9 mouse cellular contexts compared by ENCODE assay signal in the genomic region with DNA sequence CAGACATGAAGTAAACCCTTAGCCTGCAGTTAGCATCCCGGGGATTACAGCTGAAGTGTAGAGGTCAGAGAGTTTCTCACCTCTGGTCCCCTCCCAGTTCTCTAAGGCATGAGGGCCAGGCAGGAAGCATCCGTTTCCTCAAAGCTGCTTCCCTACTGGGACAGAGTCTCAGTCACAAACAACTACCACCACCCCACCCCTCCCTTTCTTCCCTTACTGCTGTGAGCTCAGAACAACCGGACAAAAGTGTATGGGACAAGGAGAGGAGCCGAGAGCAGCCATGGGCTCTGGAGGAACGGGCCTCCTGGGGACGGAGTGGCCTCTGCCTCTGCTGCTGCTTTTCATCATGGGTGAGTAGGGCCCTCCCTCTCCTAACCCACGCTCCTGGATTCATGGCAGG. TPM values are rescaled to one million over a fixed set of nuclear protein-coding genes. Genes with fewer than 3 reads are reported as not detected.
DNase-seq lines count a peak whose midpoint lies in the region; ATAC-seq and TF ChIP-seq lines count a peak whose summit lies in the region.
"Had no signal": no experiment of that assay in that cellular context is flagged by ENCODE, and none has a peak within 500 bp of the region (broad histone marks: within the 10 kb centered on the region; RNA-seq: fewer than 3 reads in every experiment).

A gene (plus strand): TSS at position 96 of the 400 bp plus-strand sequence.

- H3K9me3 ChIP-seq in intestine, embryonic 15.5 days, result no peaks in the 10 kb centered on the region
- H3K9me3 ChIP-seq in lung, embryonic 15.5 days, result no peaks in the 10 kb centered on the region
- H3K9me3 ChIP-seq in midbrain, embryonic 16.5 days (replicated peaks; ENCODE audit: control insufficient read depth, low read length, poor library complexity, severe bottlenecking), result no peaks in the 10 kb centered on the region

- no peak for ATAC-seq in intestine, embryonic 15.5 days
- 0 out of 2 replicates have a peak, but pooled peaks have one; percentile 52 for ATAC-seq in lung, embryonic 15.5 days (ENCODE audit: borderline replicate concordance, extremely low read depth, low FRiP score, low TSS enrichment)
- ATAC-seq in midbrain, embryonic 16.5 days, result no peak

- 20% methylated on average over 7 of the region's 7 CpGs for WGBS in intestine, embryonic 15.5 days
- WGBS in lung, embryonic 15.5 days, result 20% methylated on average over 7 of the region's 7 CpGs
- 20% methylated on average over 7 of the region's 7 CpGs for WGBS in midbrain, embryonic 16.5 days

- peak within 1 kb of the TSS; percentile 73 for H3K4me3 ChIP-seq in gastrocnemius, adult 2 months
- H3K4me3 ChIP-seq in intestine, embryonic 15.5 days (replicated peaks), result peak within 1 kb of the TSS; percentile 19
- peak within 1 kb of the TSS; percentile 37 for H3K4me3 ChIP-seq in lung, embryonic 15.5 days
- no peak within 1 kb of the TSS for H3K4me3 ChIP-seq in midbrain, embryonic 16.5 days (ENCODE audit: low read depth, low read length)

- no peaks in the 10 kb centered on the region for H3K27me3 ChIP-seq in intestine, embryonic 15.5 days (replicated peaks)
- H3K27me3 ChIP-seq in lung, embryonic 15.5 days, result no peaks in the 10 kb centered on the region
- H3K27me3 ChIP-seq in midbrain, embryonic 16.5 days (ENCODE audit: control insufficient read depth, insufficient read depth, low read depth, low read length), result no peaks in the 10 kb centered on the region

- H3K9ac ChIP-seq in intestine, embryonic 15.5 days, result no peak within 1 kb of the TSS
- peak within 1 kb of the TSS; percentile 27; the same call in 1 of the 2 replicates for H3K9ac ChIP-seq in lung, embryonic 15.5 days
- no peak within 1 kb of the TSS for H3K9ac ChIP-seq in midbrain, embryonic 16.5 days (ENCODE audit: low read depth, low read length)

- TF ChIP-seq CTCF in gastrocnemius, adult 2 months (IDR thresholded peaks at IDR 0.05), result no peak

- no peak for DNase-seq in gastrocnemius, adult 2 months
- no peak for DNase-seq in gastrocnemius, adult 8-10 months (ENCODE audit: low spot score in 2 of 2)
- DNase-seq in gastrocnemius, postnatal 4 days (ENCODE audit: low spot score in 2 of 2), result no peak
- DNase-seq in retina, embryonic 14.5 days (ENCODE audit: low spot score), result no peak
- DNase-seq in frontal cortex, postnatal 36 days (ENCODE audit: low spot score in 2 of 2), result no peak

- H3K36me3 ChIP-seq in intestine, embryonic 15.5 days, result no peaks in the 10 kb centered on the region
- H3K36me3 ChIP-seq in lung, embryonic 15.5 days, result no peaks in the 10 kb centered on the region
- no peaks in the 10 kb centered on the region for H3K36me3 ChIP-seq in midbrain, embryonic 16.5 days (ENCODE audit: control insufficient read depth, insufficient read depth, low read length)

- peak within 1 kb of the TSS; percentile 87 for H3K27ac ChIP-seq in gastrocnemius, adult 2 months
- 0 out of 2 replicates have a peak within 1 kb of the TSS, but pooled peaks have one; percentile 36 for H3K27ac ChIP-seq in intestine, embryonic 15.5 days
- H3K27ac ChIP-seq in lung, embryonic 15.5 days, result peak within 1 kb of the TSS; percentile 71; the same call in 1 of the 2 replicates
- no peak within 1 kb of the TSS for H3K27ac ChIP-seq in midbrain, embryonic 16.5 days (ENCODE audit: low read length)

- intact Hi-C loops in gastrocnemius, adult 2 months (cut with DNase I), result no loop called here

- H3K4me2 ChIP-seq in intestine, embryonic 15.5 days (replicated peaks), result no peak within 1 kb of the TSS
- peak within 1 kb of the TSS; percentile 43 for H3K4me2 ChIP-seq in lung, embryonic 15.5 days
- H3K4me2 ChIP-seq in midbrain, embryonic 16.5 days (ENCODE audit: low read length), result no peak within 1 kb of the TSS

- no peaks in the 10 kb centered on the region for H3K4me1 ChIP-seq in intestine, embryonic 15.5 days (replicated peaks)
- no peaks in the 10 kb centered on the region for H3K4me1 ChIP-seq in lung, embryonic 15.5 days
- H3K4me1 ChIP-seq in midbrain, embryonic 16.5 days (ENCODE audit: control insufficient read depth, insufficient read depth, low read length), result no peaks in the 10 kb centered on the region

RNA-seq across cellular contexts. Expression of the gene that starts here (rescaled TPM):
- 10 to 100 TPM in 1 of 2 experiments, 1 to 10 TPM in 1; 8.6 to 10.6 TPM for total RNA-seq in gastrocnemius, adult 2 months (2021)
- 1 to 10 TPM; 6.8 to 9.2 (median 7.1) TPM for total RNA-seq in gastrocnemius, adult 8-10 months (2022)
- total RNA-seq in gastrocnemius, postnatal 4 days (2021), result 10 to 100 TPM; 23.6 to 27.2 TPM
- 11.4 and 11.9 TPM in 2 replicates for polyA plus RNA-seq in intestine, embryonic 15.5 days (2015; fragmentation: Nextera tagmentation; extraction: Ambion mirVana)
- 20.6 and 23.7 TPM in 2 replicates for polyA plus RNA-seq in lung, embryonic 15.5 days (2015; fragmentation: Nextera tagmentation; extraction: Ambion mirVana)
- polyA plus RNA-seq in midbrain, embryonic 16.5 days (2015; fragmentation: Nextera tagmentation; extraction: Ambion mirVana), result 4.2 and 5.5 TPM in 2 replicates
- polyA plus RNA-seq: C2C12 had no signal
